Mouse (Mus musculus) liver, embryonic 11.5 days (tissue): ENCODE results near the gene Dlg2. TPM values are rescaled to one million over a fixed set of nuclear protein-coding genes. Genes with fewer than 3 reads are reported as not detected.

ENCODE experiments used
- ATAC-seq: fragments of 200-750 bp; cut with Nextera tagmentation; replicated peaks from 2 replicates; pipeline ENCODE4 v1.8.0; 2017; ENCODE audit warnings: moderate number of reproducible peaks, mild to moderate bottlenecking, moderate TSS enrichment, moderate library complexity; ENCODE audit not compliant: low FRiP score
- DNase-seq: peaks from one replicate; pipeline ENCODE4 v3.0.0-alpha.2; 2017; ENCODE audit warnings: low spot score
- H3K27ac ChIP-seq: fragments of 300-500 bp; sonication (generic); 2 replicates; pipeline ENCODE4 v1.5.1; 2014; ENCODE audit warnings: mild to moderate bottlenecking, low read depth, low read length, control low read depth
- H3K27me3 ChIP-seq: fragments of 300-500 bp; sonication (generic); replicated peaks from 2 replicates; pipeline ENCODE4 v1.6.1; 2014; ENCODE audit warnings: low read length, mixed read lengths; ENCODE audit not compliant: control insufficient read depth, insufficient read depth
- H3K36me3 ChIP-seq: fragments of 300-500 bp; sonication (generic); 2 replicates; pipeline ENCODE4 v1.6.1; 2014; ENCODE audit warnings: mild to moderate bottlenecking, low read length, moderate library complexity, mixed read lengths; ENCODE audit not compliant: control insufficient read depth, insufficient read depth
- H3K4me1 ChIP-seq: fragments of 300-500 bp; sonication (generic); replicated peaks from 2 replicates; pipeline ENCODE4 v1.6.1; 2014; ENCODE audit warnings: low read length, mixed read lengths; ENCODE audit not compliant: control insufficient read depth, insufficient read depth
- H3K4me2 ChIP-seq: fragments of 300-500 bp; sonication (generic); 2 replicates; pipeline ENCODE4 v1.6.1; 2014; ENCODE audit warnings: mild to moderate bottlenecking, control low read depth, moderate library complexity
- H3K4me3 ChIP-seq: fragments of 300-500 bp; sonication (generic); 2 replicates; pipeline ENCODE4 v1.5.1; 2014; ENCODE audit warnings: low read depth, low read length, control low read depth
- H3K9ac ChIP-seq: fragments of 300-500 bp; sonication (generic); 2 replicates; pipeline ENCODE4 v1.6.1; 2014; ENCODE audit warnings: low read depth, low read length, control low read depth
- H3K9me3 ChIP-seq: fragments of 300-500 bp; sonication (generic); 2 replicates; pipeline ENCODE4 v1.6.1; 2016; ENCODE audit warnings: low read length, inconsistent platforms, mixed read lengths; ENCODE audit not compliant: control insufficient read depth
- WGBS: fragments of 180-500 bp; shearing (Covaris S2); extraction: QIAGEN DNeasy Blood & Tissue Kit; methylation state at CpG from one replicate; pipeline ENCODE4 v1.1.7; 2014; 5-methylcytosine and 5-hydroxymethylcytosine counted together
- polyA plus RNA-seq: library from polyadenylated mRNA; unstranded; fragments of >200 nt; fragmentation: Nextera tagmentation; extraction: Ambion mirVana; gene quantifications from 2 replicates; pipeline ENCODE4 v1.2.1, GENCODE M21; 2014

The Dlg2 gene
- polyA plus RNA-seq, 1 experiment from 2014 or later = 0.96 TPM

DNA sequence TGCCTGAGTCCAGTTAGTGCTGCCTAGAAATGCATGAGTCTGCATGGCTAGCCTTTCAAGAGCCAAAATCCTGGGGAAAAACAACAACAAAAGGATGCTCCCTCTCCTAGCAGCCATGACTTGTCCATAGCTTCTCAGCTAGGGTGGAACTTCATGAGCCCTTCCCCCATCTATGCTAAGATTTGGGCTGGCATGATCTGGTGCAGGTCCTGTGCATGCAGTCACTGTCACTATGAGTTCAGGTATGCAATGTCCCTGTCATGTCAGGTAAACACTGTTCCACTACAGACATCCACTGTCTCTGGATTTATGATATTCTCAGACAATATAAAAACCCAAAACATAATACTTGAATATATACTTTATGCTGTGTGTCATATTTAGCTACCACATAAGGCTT lies 1563.7 kb downstream of the Dlg2 start:
- ATAC-seq = no peak
- no peak overlapping the region for H3K27ac ChIP-seq
- no peak overlapping the region for H3K9ac ChIP-seq
- H3K4me2 ChIP-seq = no peak overlapping the region
- DNase-seq = no peak
- no peaks in the 10 kb centered on the region for H3K9me3 ChIP-seq
- H3K27me3 ChIP-seq = no peaks in the 10 kb centered on the region
- no peak overlapping the region for H3K4me3 ChIP-seq
- H3K36me3 ChIP-seq = no peaks in the 10 kb centered on the region
- H3K4me1 ChIP-seq = no peaks in the 10 kb centered on the region

DNA sequence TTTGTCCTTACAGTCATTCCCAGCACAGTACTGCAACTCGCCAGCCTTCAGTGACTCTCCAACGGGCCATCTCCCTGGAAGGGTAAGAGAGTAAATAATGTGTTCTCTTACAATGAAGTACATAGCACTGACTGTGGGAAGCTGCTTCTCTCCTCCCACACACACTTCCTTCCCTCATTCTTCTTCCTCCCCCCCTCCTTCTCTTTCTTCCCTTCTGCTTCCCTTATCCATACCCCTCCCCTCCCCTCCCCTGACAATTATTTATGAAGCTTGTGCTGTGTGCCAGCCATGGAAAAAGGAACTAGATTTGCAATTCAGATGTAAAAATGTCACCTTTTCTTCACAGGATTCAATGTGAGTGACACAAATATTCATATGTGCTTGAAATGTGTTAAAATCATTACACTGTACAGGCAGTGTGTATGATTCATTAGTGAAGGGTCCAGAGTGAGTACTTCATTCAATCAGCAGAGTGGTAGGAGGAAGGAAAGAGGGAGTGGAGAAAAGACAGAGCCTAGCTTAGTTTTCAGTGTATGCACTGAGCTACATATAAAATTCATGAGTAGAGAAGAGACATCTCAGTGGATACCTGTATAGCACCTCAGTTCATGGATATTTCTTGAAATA lies 1564.4 kb downstream of the Dlg2 start:
- no peak for ATAC-seq
- no peak for DNase-seq
- Histone ChIP-seq H3K27me3 (no peaks in the 10 kb centered on the region), H3K4me2 (no peak overlapping the region), H3K36me3 (no peaks in the 10 kb centered on the region), H3K4me3 (no peak overlapping the region), H3K4me1 (no peaks in the 10 kb centered on the region), H3K27ac (no peak overlapping the region), H3K9ac (no peak overlapping the region), H3K9me3 (no peaks in the 10 kb centered on the region)
- 66% methylated on average over 2 of the region's 2 CpGs for WGBS

DNA sequence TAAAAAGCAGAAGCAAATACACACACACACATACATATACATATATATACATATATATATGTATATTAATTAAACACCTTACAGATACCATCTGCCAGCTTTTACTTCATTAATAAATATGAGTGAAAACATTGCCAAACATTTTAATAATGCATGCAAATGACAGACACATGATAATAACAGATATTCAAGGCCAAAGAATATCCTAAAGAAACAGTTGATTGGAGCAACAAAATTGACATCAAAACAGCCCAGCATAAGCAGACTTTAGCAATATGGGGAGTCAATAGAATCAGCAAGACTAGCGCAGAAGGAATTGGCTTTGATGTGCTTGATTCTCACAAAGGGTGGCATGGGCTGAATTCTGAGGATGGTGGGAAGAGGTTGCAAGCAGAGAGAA lies 1568.5 kb downstream of the Dlg2 start:
- no peak overlapping the region for H3K9ac ChIP-seq
- no peaks in the 10 kb centered on the region for H3K27me3 ChIP-seq
- no peak overlapping the region for H3K4me3 ChIP-seq
- ATAC-seq (no peak), DNase-seq (no peak)
- no peaks in the 10 kb centered on the region for H3K9me3 ChIP-seq
- no peaks in the 10 kb centered on the region for H3K4me1 ChIP-seq
- no peak overlapping the region for H3K27ac ChIP-seq
- no peak overlapping the region for H3K4me2 ChIP-seq
- WGBS = 97% methylated on average over 1 of the region's 1 CpGs
- H3K36me3 ChIP-seq = no peaks in the 10 kb centered on the region

- H3K36me3 ChIP-seq = no peaks in the 10 kb centered on the region
- no peak overlapping the region for H3K27ac ChIP-seq
- WGBS = 39% methylated on average over 2 of the region's 2 CpGs
- H3K9me3 ChIP-seq = no peaks in the 10 kb centered on the region
- H3K4me1 ChIP-seq = no peaks in the 10 kb centered on the region
- no peak for DNase-seq
- H3K27me3 ChIP-seq = no peaks in the 10 kb centered on the region
- no peak overlapping the region for H3K4me3 ChIP-seq
- ATAC-seq = no peak
- no peak overlapping the region for H3K9ac ChIP-seq
- no peak overlapping the region for H3K4me2 ChIP-seq
These were observed 1570.8 kb downstream of the Dlg2 start for GRCm38 (mm10) chr7:92047271-92047670.

DNA sequence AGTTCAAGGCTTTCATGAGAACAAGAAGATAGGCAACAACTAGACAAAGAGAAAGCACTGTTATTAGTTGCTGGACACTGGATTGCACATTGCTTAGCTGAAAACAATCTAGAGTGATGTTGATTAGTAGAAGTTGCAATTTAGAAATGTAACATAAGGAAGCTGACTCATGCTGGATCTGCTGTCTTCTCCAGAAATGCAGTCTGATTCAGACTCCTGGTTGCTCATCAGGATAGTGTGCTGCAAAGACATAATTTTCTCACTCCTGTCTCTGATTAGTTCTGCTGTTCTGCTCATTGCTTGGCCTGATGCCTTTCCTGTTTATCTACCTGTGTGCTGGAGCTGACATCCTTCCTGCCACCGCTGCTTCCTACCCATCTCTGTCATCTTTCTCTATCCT lies 1572.4 kb downstream of the Dlg2 start:
- Histone ChIP-seq H3K27ac (no peak overlapping the region), H3K27me3 (no peaks in the 10 kb centered on the region), H3K4me2 (no peak overlapping the region), H3K4me3 (no peak overlapping the region), H3K9ac (no peak overlapping the region), H3K9me3 (no peaks in the 10 kb centered on the region), H3K4me1 (no peaks in the 10 kb centered on the region), H3K36me3 (no peaks in the 10 kb centered on the region)
- DNase-seq (no peak), ATAC-seq (no peak)
- WGBS = 82% methylated on average over 1 of the region's 1 CpGs

DNA sequence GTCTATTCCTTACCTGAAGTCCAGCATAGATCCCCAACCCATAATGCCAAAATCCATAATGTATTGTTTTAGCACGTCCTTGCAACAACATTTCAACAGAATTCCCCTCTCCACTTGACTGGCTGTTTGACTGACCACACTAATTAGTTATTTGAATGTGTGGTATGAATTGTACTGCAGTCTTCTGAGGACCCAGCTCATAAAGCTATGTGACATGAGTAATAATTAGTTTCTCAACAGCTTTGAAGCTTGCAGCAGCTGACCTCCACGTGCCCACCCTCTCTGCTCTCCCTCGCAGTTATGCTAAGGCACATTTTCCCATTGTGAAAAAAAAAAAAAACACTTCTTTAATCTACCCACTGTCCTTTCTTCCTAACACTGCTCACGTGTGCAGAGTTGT lies 1590.4 kb downstream of the Dlg2 start:
- WGBS = 67% methylated on average over 4 of the region's 4 CpGs
- Histone ChIP-seq H3K27ac (no peak overlapping the region), H3K4me1 (no peaks in the 10 kb centered on the region), H3K9ac (no peak overlapping the region), H3K27me3 (no peaks in the 10 kb centered on the region), H3K4me3 (no peak overlapping the region), H3K4me2 (no peak overlapping the region), H3K9me3 (no peaks in the 10 kb centered on the region), H3K36me3 (no peaks in the 10 kb centered on the region)
- DNase-seq = no peak
- ATAC-seq = no peak

- H3K9ac ChIP-seq = no peak overlapping the region
- no peaks in the 10 kb centered on the region for H3K36me3 ChIP-seq
- H3K4me2 ChIP-seq = no peak overlapping the region
- no peaks in the 10 kb centered on the region for H3K4me1 ChIP-seq
- no peak overlapping the region for H3K27ac ChIP-seq
- no peaks in the 10 kb centered on the region for H3K27me3 ChIP-seq
- WGBS = 34% methylated on average over 3 of the region's 3 CpGs
- no peak for DNase-seq
- no peak for ATAC-seq
- no peaks in the 10 kb centered on the region for H3K9me3 ChIP-seq
- H3K4me3 ChIP-seq = no peak overlapping the region
These were observed 1611.0 kb downstream of the Dlg2 start for GRCm38 (mm10) chr7:92087429-92087828.

DNA sequence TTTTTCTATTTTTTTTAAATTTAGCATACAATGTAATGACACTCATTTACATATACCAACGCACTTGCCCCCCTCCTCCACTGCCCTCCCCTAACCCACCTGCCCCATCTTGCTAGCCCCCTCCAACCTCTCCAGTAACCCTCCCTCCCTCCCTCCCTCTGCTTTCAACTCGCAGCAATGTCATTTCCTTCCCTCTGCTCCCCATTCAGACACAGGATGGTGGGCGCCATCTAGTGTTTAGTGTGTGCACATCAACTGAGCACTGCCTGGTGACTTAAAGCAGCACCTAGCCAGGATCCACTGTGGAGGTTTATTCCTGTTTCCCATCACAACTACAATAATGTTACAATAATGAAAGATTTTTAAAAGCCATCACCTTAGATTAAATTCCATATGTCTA lies 1617.4 kb downstream of the Dlg2 start:
- ATAC-seq = peak; percentile 58; the same call in 1 of the 2 replicates
- Histone ChIP-seq H3K27me3 (no peaks in the 10 kb centered on the region), H3K27ac (no peak overlapping the region), H3K4me2 (no peak overlapping the region), H3K4me1 (no peaks in the 10 kb centered on the region), H3K36me3 (no peaks in the 10 kb centered on the region), H3K9ac (no peak overlapping the region), H3K4me3 (no peak overlapping the region), H3K9me3 (no peaks in the 10 kb centered on the region)
- 4% methylated on average over 3 of the region's 3 CpGs for WGBS
- peak; percentile 37 for DNase-seq

- Histone ChIP-seq H3K27ac (no peak overlapping the region), H3K27me3 (no peaks in the 10 kb centered on the region), H3K4me2 (no peak overlapping the region), H3K9me3 (no peaks in the 10 kb centered on the region), H3K4me1 (no peaks in the 10 kb centered on the region), H3K4me3 (no peak overlapping the region), H3K9ac (no peak overlapping the region), H3K36me3 (no peaks in the 10 kb centered on the region)
- no peak for ATAC-seq
- 60% methylated on average over 3 of the region's 3 CpGs for WGBS
- DNase-seq = no peak
These were observed 1618.7 kb downstream of the Dlg2 start for GRCm38 (mm10) chr7:92095198-92095597.
